Mouse (Mus musculus): ENCODE measurements around the gene Rapgef6. TPM values are rescaled to one million over a fixed set of nuclear protein-coding genes. Genes with fewer than 3 reads are reported as not detected.

Gene Rapgef6
- polyA plus RNA-seq, 1 experiment: 11.4 TPM

DNA sequence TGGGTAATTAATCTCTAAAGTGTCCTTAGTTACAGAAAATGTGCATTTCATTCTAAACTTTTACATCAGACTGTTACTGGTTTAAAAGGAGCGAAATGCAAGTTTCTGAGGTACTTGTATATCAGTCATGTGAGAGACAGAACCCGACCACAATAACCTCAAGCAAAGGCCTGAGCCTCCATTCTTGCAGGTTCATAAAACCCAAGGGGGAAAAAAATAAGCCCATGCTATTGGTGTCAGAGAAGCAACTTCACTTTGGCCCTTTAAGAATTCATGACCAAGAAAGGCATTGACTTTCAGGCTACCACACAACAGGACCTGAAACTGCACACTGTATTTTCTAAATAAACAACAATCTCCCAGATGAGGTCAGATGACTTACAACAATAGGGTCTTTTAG, 205.7 kb downstream of the Rapgef6 start:
- H3K27ac ChIP-seq (ENCODE audit: insufficient read depth, low read depth, low read length): peak overlapping the region; percentile 82; the same call in 1 of the 2 replicates
- no peaks in the 10 kb centered on the region for H3K27me3 ChIP-seq (ENCODE audit: control insufficient read depth, insufficient read depth, low read length)
- peaks cover 11% of the 10 kb centered on the region for H3K4me1 ChIP-seq (ENCODE audit: control insufficient read depth, insufficient read depth, insufficient read length, low read length)
- H3K36me3 ChIP-seq (ENCODE audit: control insufficient read depth, insufficient read depth, low read length): peaks cover 20% of the 10 kb centered on the region
- WGBS: 79% methylated on average over 2 of the region's 2 CpGs
- no peak for TF ChIP-seq CTCF (IDR thresholded peaks at IDR 0.05; ENCODE audit: extremely low read depth, insufficient read length, insufficient replicate concordance, low read depth, low read length)
- TF ChIP-seq POLR2A (IDR thresholded peaks at IDR 0.05; ENCODE audit: low read depth, low read length): no peak
- H3K4me3 ChIP-seq (ENCODE audit: low read depth, low read length): no peak overlapping the region

DNA sequence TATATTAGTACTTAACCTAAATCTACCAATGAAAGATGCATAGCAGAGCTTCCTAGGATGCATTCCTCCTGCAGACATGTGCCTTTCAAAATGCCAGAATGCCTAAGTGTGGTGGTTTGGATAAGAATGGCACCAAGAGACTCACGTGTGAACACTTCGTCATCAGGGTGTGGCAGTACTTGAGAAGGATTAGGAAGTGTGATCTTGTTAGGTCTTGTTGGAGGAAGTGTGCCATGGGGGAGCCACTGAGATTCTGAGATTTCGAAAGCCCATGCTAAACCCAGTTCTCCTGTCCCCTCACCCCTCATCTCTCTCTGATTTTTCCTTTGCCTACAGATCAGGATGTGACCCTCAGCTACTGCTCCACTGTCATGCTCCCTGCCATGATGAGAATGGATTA, 206.7 kb downstream of the Rapgef6 start:
- no peak overlapping the region for H3K4me3 ChIP-seq (ENCODE audit: low read depth, low read length)
- WGBS: 83% methylated on average over 3 of the region's 3 CpGs
- no peaks in the 10 kb centered on the region for H3K27me3 ChIP-seq (ENCODE audit: control insufficient read depth, insufficient read depth, low read length)
- 0 out of 2 replicates have a peak overlapping the region, but pooled peaks have one; percentile 7 for H3K27ac ChIP-seq (ENCODE audit: insufficient read depth, low read depth, low read length)
- TF ChIP-seq CTCF (IDR thresholded peaks at IDR 0.05; ENCODE audit: extremely low read depth, insufficient read length, insufficient replicate concordance, low read depth, low read length): no peak
- peaks cover 11% of the 10 kb centered on the region for H3K4me1 ChIP-seq (ENCODE audit: control insufficient read depth, insufficient read depth, insufficient read length, low read length)
- H3K36me3 ChIP-seq (ENCODE audit: control insufficient read depth, insufficient read depth, low read length): peaks cover 16% of the 10 kb centered on the region

DNA sequence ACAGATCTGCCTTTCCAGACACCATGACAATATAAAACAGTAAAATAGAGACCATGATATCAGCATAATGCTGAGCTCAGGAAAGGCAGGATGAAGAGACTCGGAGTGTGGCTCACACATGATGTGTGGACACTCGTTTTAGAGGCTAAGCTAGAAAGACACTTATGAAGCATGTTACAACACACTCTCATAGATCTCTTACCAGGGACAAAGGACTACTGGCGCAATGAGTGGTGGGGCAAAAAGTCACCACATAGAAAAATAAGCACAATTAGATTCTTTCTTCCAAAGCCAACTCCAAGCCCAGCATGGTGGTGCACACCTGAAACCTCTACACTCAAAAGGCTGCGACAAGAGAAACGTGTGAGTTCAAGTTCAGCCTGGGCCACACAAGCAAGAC, 208.3 kb downstream of the Rapgef6 start:
- 92% methylated on average over 5 of the region's 5 CpGs for WGBS

DNA sequence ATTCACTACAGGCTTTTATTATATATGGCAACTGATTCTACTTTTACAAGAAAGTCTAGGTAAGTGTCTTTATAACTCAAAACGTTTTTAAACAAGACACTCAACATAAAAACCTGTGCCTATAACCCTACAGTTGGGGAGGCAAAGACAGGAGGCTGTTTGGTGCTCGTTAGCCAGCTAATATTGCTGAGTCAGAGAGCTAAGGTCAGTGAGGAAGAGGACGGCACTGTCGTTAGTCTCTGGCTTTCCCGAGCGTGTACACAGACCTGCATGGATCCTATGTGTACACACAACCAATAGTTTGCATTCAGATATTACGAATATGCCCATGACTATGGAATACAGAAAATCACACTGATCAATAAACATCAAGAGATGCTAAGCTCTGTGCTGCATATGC, 208.7 kb downstream of the Rapgef6 start:
- no peak for TF ChIP-seq CTCF (IDR thresholded peaks at IDR 0.05; ENCODE audit: extremely low read depth, insufficient read length, insufficient replicate concordance, low read depth, low read length)
- no peak for TF ChIP-seq POLR2A (IDR thresholded peaks at IDR 0.05; ENCODE audit: low read depth, low read length)
- Histone ChIP-seq H3K36me3 (ENCODE audit: control insufficient read depth, insufficient read depth, low read length) (peaks cover 20% of the 10 kb centered on the region), H3K4me1 (ENCODE audit: control insufficient read depth, insufficient read depth, insufficient read length, low read length) (peaks cover 10% of the 10 kb centered on the region; the same call in 1 of the 2 replicates), H3K27ac (ENCODE audit: insufficient read depth, low read depth, low read length) (no peak overlapping the region), H3K4me3 (ENCODE audit: low read depth, low read length) (no peak overlapping the region), H3K27me3 (ENCODE audit: control insufficient read depth, insufficient read depth, low read length) (no peaks in the 10 kb centered on the region)
- 32% methylated on average over 7 of the region's 7 CpGs for WGBS

More for the DNA sequence above, 208.3 kb downstream of the Rapgef6 start:
- H3K27me3 ChIP-seq (ENCODE audit: control insufficient read depth, insufficient read depth, low read length): no peaks in the 10 kb centered on the region
- no peak overlapping the region for H3K27ac ChIP-seq (ENCODE audit: insufficient read depth, low read depth, low read length)
- H3K4me3 ChIP-seq (ENCODE audit: low read depth, low read length): no peak overlapping the region
- H3K4me1 ChIP-seq (ENCODE audit: control insufficient read depth, insufficient read depth, insufficient read length, low read length): peaks cover 9% of the 10 kb centered on the region; the same call in 1 of the 2 replicates
- H3K36me3 ChIP-seq (ENCODE audit: control insufficient read depth, insufficient read depth, low read length): peaks cover 22% of the 10 kb centered on the region
- TF ChIP-seq CTCF (IDR thresholded peaks at IDR 0.05; ENCODE audit: extremely low read depth, insufficient read length, insufficient replicate concordance, low read depth, low read length) (no peak), POLR2A (IDR thresholded peaks at IDR 0.05; ENCODE audit: low read depth, low read length) (no peak)

DNA sequence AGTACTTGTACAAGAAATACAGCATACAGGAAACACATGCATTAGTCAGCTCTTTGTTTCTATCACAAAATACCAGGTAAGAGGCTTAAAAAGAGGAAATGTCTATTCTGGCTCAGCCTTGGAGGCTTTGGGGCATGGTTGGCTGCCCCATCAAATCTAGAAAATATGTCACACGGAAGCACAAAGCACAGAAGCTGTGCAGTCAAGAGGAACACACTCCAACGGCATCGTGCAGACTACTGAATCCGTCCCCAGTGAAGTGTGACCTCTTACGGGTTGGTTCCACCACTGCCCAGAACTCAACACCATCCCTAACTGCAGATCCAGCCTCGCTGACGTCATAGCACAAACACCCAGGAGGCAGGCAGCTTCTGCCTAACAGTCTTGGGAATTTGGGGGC, 210.9 kb downstream of the Rapgef6 start:
- 85% methylated on average over 7 of the region's 7 CpGs for WGBS
- Histone ChIP-seq H3K4me1 (ENCODE audit: control insufficient read depth, insufficient read depth, insufficient read length, low read length) (peaks cover 7% of the 10 kb centered on the region; the same call in 1 of the 2 replicates), H3K27ac (ENCODE audit: insufficient read depth, low read depth, low read length) (no peak overlapping the region), H3K4me3 (ENCODE audit: low read depth, low read length) (no peak overlapping the region), H3K27me3 (ENCODE audit: control insufficient read depth, insufficient read depth, low read length) (no peaks in the 10 kb centered on the region), H3K36me3 (ENCODE audit: control insufficient read depth, insufficient read depth, low read length) (peaks cover 24% of the 10 kb centered on the region)
- TF ChIP-seq CTCF (IDR thresholded peaks at IDR 0.05; ENCODE audit: extremely low read depth, insufficient read length, insufficient replicate concordance, low read depth, low read length) (no peak), POLR2A (IDR thresholded peaks at IDR 0.05; ENCODE audit: low read depth, low read length) (no peak)

DNA sequence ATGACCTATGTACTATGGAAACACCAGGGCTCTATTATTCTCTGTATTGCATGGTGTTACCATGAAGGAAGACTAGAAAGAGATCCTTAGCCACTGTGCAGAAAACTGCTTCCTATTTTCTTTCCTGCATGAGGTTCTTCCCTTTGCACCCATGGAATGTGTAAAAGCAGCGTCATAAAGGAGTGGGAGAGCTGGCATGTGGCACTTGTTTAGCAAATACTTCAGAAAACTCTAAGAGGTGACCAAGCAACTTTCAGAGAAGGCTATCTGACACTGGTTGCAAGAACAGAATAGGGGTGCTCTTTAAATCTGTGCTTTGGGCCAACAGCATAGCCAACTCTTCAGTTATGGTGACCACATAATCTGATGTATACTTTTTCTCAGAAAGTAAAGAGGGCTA, 212.5 kb downstream of the Rapgef6 start:
- H3K4me3 ChIP-seq (ENCODE audit: low read depth, low read length): no peak overlapping the region
- WGBS: 86% methylated on average over 1 of the region's 1 CpGs
- H3K27me3 ChIP-seq (ENCODE audit: control insufficient read depth, insufficient read depth, low read length): no peaks in the 10 kb centered on the region
- no peak overlapping the region for H3K27ac ChIP-seq (ENCODE audit: insufficient read depth, low read depth, low read length)
- peaks cover 33% of the 10 kb centered on the region for H3K36me3 ChIP-seq (ENCODE audit: control insufficient read depth, insufficient read depth, low read length)
- H3K4me1 ChIP-seq (ENCODE audit: control insufficient read depth, insufficient read depth, insufficient read length, low read length): peaks cover 7% of the 10 kb centered on the region; the same call in 1 of the 2 replicates
- TF ChIP-seq CTCF (IDR thresholded peaks at IDR 0.05; ENCODE audit: extremely low read depth, insufficient read length, insufficient replicate concordance, low read depth, low read length) (no peak), POLR2A (IDR thresholded peaks at IDR 0.05; ENCODE audit: low read depth, low read length) (no peak)

DNA sequence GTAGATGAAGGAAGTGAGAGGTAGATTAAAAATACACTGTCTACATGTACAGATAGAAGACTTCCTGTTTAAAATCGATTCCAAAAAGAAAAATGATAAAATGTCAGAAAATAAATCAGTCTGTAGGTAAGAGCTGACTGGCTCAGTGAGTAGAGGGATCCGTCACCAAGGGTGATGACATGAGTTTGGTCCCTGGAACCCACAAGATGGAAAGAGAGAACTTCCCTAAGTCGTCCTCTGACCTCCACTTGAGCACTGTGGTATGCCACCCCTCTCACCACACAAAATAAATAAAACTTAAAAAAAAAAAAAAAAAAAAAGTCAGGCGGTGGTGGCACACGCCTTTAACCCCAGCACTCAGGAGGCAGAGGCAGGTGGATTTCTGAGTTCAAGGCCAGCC, 214.3 kb downstream of the Rapgef6 start:
- WGBS: 80% methylated on average over 5 of the region's 5 CpGs
- TF ChIP-seq CTCF (IDR thresholded peaks at IDR 0.05; ENCODE audit: extremely low read depth, insufficient read length, insufficient replicate concordance, low read depth, low read length) (no peak), POLR2A (IDR thresholded peaks at IDR 0.05; ENCODE audit: low read depth, low read length) (no peak)
- H3K36me3 ChIP-seq (ENCODE audit: control insufficient read depth, insufficient read depth, low read length): peaks cover 37% of the 10 kb centered on the region
- H3K4me1 ChIP-seq (ENCODE audit: control insufficient read depth, insufficient read depth, insufficient read length, low read length): peaks cover 4% of the 10 kb centered on the region; the same call in 1 of the 2 replicates
- no peak overlapping the region for H3K27ac ChIP-seq (ENCODE audit: insufficient read depth, low read depth, low read length)
- H3K27me3 ChIP-seq (ENCODE audit: control insufficient read depth, insufficient read depth, low read length): no peaks in the 10 kb centered on the region
- no peak overlapping the region for H3K4me3 ChIP-seq (ENCODE audit: low read depth, low read length)

All from small intestine, adult 2 months (tissue).